Mouse (Mus musculus) liver, adult 2 months (tissue): ENCODE results near the gene Ablim2.

Experiments used
- CTCF ChIP-seq: fragments of 200-500 bp; IDR thresholded peaks from 2 replicates; pipeline ENCODE4 v1.5.1; 2011; ENCODE audit warnings: low read depth, low read length, control low read depth
- POLR2A ChIP-seq: fragments of 200-500 bp; IDR thresholded peaks from 2 replicates; pipeline ENCODE4 v1.6.1; 2011; ENCODE audit warnings: low read length, control low read depth; ENCODE audit not compliant: insufficient read depth; ENCODE audit errors: extremely low read depth

- TF ChIP-seq CTCF = no peak
- no peak for TF ChIP-seq POLR2A
These were observed 35.7 kb upstream of the Ablim2 start for GRCm38 (mm10) chr5:35721933-35722332.
